Mouse (Mus musculus): ENCODE measurements around the gene Gata3.

- TF ChIP-seq GATA1 (IDR thresholded peaks at IDR 0.05; ENCODE audit: borderline replicate concordance, low read length) = no peak
- TF ChIP-seq CTCF (IDR thresholded peaks at IDR 0.05; ENCODE audit: low read depth, low read length) = no peak
Measured at GRCm38 (mm10) chr2:9890251-9890650, 417 bp upstream of the Gata3 start.

Measured in G1E (cell line).